In genomic region chr9:116223368-116223767, GRCm38 (mm10) we compare ENCODE assay signal across 12 mouse cellular contexts. TPM values are rescaled to one million over a fixed set of nuclear protein-coding genes. Genes with fewer than 3 reads are reported as not detected.
DNase-seq lines count a peak whose midpoint lies in the region; ATAC-seq lines count a peak whose summit lies in the region.
"Had no signal": no experiment of that assay in that cellular context is flagged by ENCODE, and none has a peak within 500 bp of the region (broad histone marks: within the 10 kb centered on the region; RNA-seq: fewer than 3 reads in every experiment).

No protein-coding gene starts in this region.

- H3K9me3 ChIP-seq in intestine, embryonic 14.5 days (ENCODE audit: control insufficient read depth, low read length), result no peaks in the 10 kb centered on the region

- no peaks in the 10 kb centered on the region for H3K27me3 ChIP-seq in intestine, embryonic 14.5 days (replicated peaks; ENCODE audit: control insufficient read depth, insufficient read depth, low read length)

- no peak overlapping the region for H3K27ac ChIP-seq in intestine, embryonic 14.5 days (ENCODE audit: low read depth)
- H3K27ac ChIP-seq: heart, adult 2 months had no signal

- intact Hi-C loops in left cerebral cortex, postnatal 14 days (cut with DNase I), result no loop called here

- H3K4me3 ChIP-seq in intestine, embryonic 14.5 days (ENCODE audit: low read depth, low read length), result no peak overlapping the region
- H3K4me3 ChIP-seq: heart, adult 2 months had no signal

- peak; percentile 21 to 26 for DNase-seq in left cerebral cortex, adult 9 months (ENCODE audit: low spot score in 2 of 2)
- no peak for DNase-seq in left cerebral cortex, postnatal 14 days (ENCODE audit: low spot score in 2 of 2)
- peak; percentile 49 for DNase-seq in CD4-positive helper T cell, adult 2 months (ENCODE audit: low read depth, low spot score)
- DNase-seq in intestine, embryonic 14.5 days (ENCODE audit: low spot score), result no peak
- DNase-seq in lung, postnatal 4 days, result peak; percentile 60 to 79
- no peak for DNase-seq in cerebellum, postnatal 36 days
- DNase-seq in ovary, postnatal 10 days (ENCODE audit: low spot score), result no peak
- DNase-seq: heart, adult 2 months; heart, postnatal 4 days; thymus, adult 2 months had no signal

- H3K4me1 ChIP-seq in intestine, embryonic 14.5 days (replicated peaks; ENCODE audit: control insufficient read depth, insufficient read depth, low read length), result peaks cover 15% of the 10 kb centered on the region

- no peak overlapping the region for H3K4me2 ChIP-seq in intestine, embryonic 14.5 days (ENCODE audit: low read length)

- no peaks in the 10 kb centered on the region for H3K36me3 ChIP-seq in intestine, embryonic 14.5 days (ENCODE audit: control insufficient read depth, insufficient read depth, low read length)

- WGBS in intestine, embryonic 14.5 days, result 65% methylated on average over 6 of the region's 6 CpGs

- peak; percentile 70; the same call in 1 of the 2 replicates for ATAC-seq in intestine, embryonic 14.5 days (replicated peaks; ENCODE audit: low FRiP score, low TSS enrichment, low read depth)
- ATAC-seq in granulocyte monocyte progenitor cell, adult 5-6 weeks (replicated peaks; ENCODE audit: poor library complexity, severe bottlenecking), result no peak
- ATAC-seq: forebrain, embryonic 14.5 days had no signal

- no peak overlapping the region for H3K9ac ChIP-seq in intestine, embryonic 14.5 days (ENCODE audit: low read length)

RNA-seq across cellular contexts. Expression of gene Tgfbr2, which starts 48.2 kb away (rescaled TPM):
- 10 to 100 TPM; 13.7 to 15.1 TPM for total RNA-seq in left cerebral cortex, postnatal 14 days (2021)
- 37.0 and 39.4 TPM in 2 replicates for polyA plus RNA-seq in intestine, embryonic 14.5 days (2014; fragmentation: Nextera tagmentation; extraction: Ambion mirVana)
- 6.8 and 9.5 TPM in 2 replicates for total RNA-seq in granulocyte monocyte progenitor cell, adult 5-6 weeks (2014; fragmentation: Nextera tagmentation)
- 4.3 and 6.5 TPM in 2 replicates for total RNA-seq in granulocyte monocyte progenitor cell, adult 5-6 weeks (2017)

Comparison
In these comparisons a context has a peak if more than half of its experiments do, and no peak if none do; other contexts are left out.
1. DNase-seq: peak in left cerebral cortex, adult 9 months (2 of 2), CD4-positive helper T cell, adult 2 months (single experiment) and lung, postnatal 4 days (2 of 2); none in left cerebral cortex, postnatal 14 days (0 of 2), intestine, embryonic 14.5 days (single experiment), cerebellum, postnatal 36 days (0 of 2) and ovary, postnatal 10 days (single experiment).